Mouse (Mus musculus) midbrain, postnatal 0 days (tissue): ENCODE data around the gene Fbxl14. TPM values are rescaled to one million over a fixed set of nuclear protein-coding genes. Genes with fewer than 3 reads are reported as not detected.

ENCODE experiments used
- ATAC-seq: fragments of 200-750 bp; cut with Nextera tagmentation; 2 replicates; pipeline ENCODE4 v1.8.0; 2017; ENCODE audit warnings: moderate number of reproducible peaks, mild to moderate bottlenecking, moderate TSS enrichment, moderate library complexity; ENCODE audit not compliant: low FRiP score
- DNase-seq: peaks from one replicate; pipeline ENCODE4 v3.0.0-alpha.2; 2015; ENCODE audit warnings: low spot score
- H3K27ac ChIP-seq: fragments of 300-500 bp; sonication (generic); 2 replicates; pipeline ENCODE4 v1.5.1; 2014; ENCODE audit warnings: low read depth, mild to moderate bottlenecking, low read length, mixed read lengths
- H3K27me3 ChIP-seq: fragments of 300-500 bp; sonication (generic); 2 replicates; pipeline ENCODE4 v1.6.1; 2014; ENCODE audit warnings: low read length, control low read depth, mixed read lengths; ENCODE audit not compliant: insufficient read depth
- H3K36me3 ChIP-seq: fragments of 300-500 bp; sonication (generic); 2 replicates; pipeline ENCODE4 v1.6.1; 2014; ENCODE audit warnings: low read length, control low read depth, mixed read lengths; ENCODE audit not compliant: insufficient read depth
- H3K4me1 ChIP-seq: fragments of 300-500 bp; sonication (generic); 2 replicates; pipeline ENCODE4 v1.6.1; 2014; ENCODE audit warnings: mild to moderate bottlenecking, control low read depth, antibody characterized with exemption, low read length, mixed read lengths; ENCODE audit not compliant: insufficient read depth
- H3K4me2 ChIP-seq: fragments of 300-500 bp; sonication (generic); 2 replicates; pipeline ENCODE4 v1.6.1; 2014; ENCODE audit warnings: low read depth, mild to moderate bottlenecking, low read length, mixed read lengths; ENCODE audit not compliant: poor library complexity, severe bottlenecking
- H3K4me3 ChIP-seq: fragments of 300-500 bp; sonication (generic); 2 replicates; pipeline ENCODE4 v1.5.1; 2014; ENCODE audit warnings: low read depth, mild to moderate bottlenecking, low read length, moderate library complexity
- H3K9ac ChIP-seq: fragments of 300-500 bp; sonication (generic); replicated peaks from 2 replicates; pipeline ENCODE4 v1.6.1; 2014; ENCODE audit warnings: mild to moderate bottlenecking, low read length, moderate library complexity, mixed read lengths; ENCODE audit not compliant: poor library complexity, severe bottlenecking
- H3K9me3 ChIP-seq: fragments of 300-500 bp; sonication (generic); 2 replicates; pipeline ENCODE4 v1.6.1; 2016; ENCODE audit warnings: low read length, control low read depth
- CTCF ChIP-seq: IDR thresholded peaks from 2 replicates; pipeline ENCODE4 v1.5.1; 2016; ENCODE audit warnings: antibody characterized with exemption, mild to moderate bottlenecking
- WGBS: fragments of 180-500 bp; shearing (Covaris S2); extraction: QIAGEN DNeasy Blood & Tissue Kit; methylation state at CpG from one replicate; pipeline ENCODE4 v1.1.7; 2014; 5-methylcytosine and 5-hydroxymethylcytosine counted together
- polyA plus RNA-seq: library from polyadenylated mRNA; unstranded; fragments of >200 nt; fragmentation: Nextera tagmentation; extraction: Ambion mirVana; gene quantifications from 2 replicates; pipeline ENCODE4 v1.2.1, GENCODE M21; 2015
- total RNA-seq: library from RNA; depleted of rRNA; stranded (reverse); fragments of >200 nt; gene quantifications from 2 replicates; pipeline ENCODE4 v1.2.3, GENCODE M21; 2014

Fbxl14 gene
- total and polyA plus RNA-seq, 2 experiments from 2014 or later: 1.7 to 45.9 TPM

GRCm38 (mm10) chr6:119450965-119451943, 28.2 kb upstream of the Fbxl14 start:
- Histone ChIP-seq H3K4me1 (peaks cover 2% of the 10 kb centered on the region; the same call in 1 of the 2 replicates), H3K27ac (peak overlapping the region; percentile 64; the same call in 1 of the 2 replicates), H3K4me2 (peak overlapping the region; percentile 64), H3K9me3 (no peaks in the 10 kb centered on the region), H3K9ac (peak overlapping the region; percentile 51; the same call in 1 of the 2 replicates), H3K4me3 (peak overlapping the region; percentile 34; the same call in 1 of the 2 replicates), H3K27me3 (no peaks in the 10 kb centered on the region), H3K36me3 (no peaks in the 10 kb centered on the region)
- TF ChIP-seq CTCF: peak; percentile 46
- 42% methylated on average over 14 of the region's 14 CpGs for WGBS
- peak; percentile 37 for DNase-seq
- ATAC-seq: no peak

GRCm38 (mm10) chr6:119451981-119452499, 27.4 kb upstream of the Fbxl14 start:
- no peaks in the 10 kb centered on the region for H3K27me3 ChIP-seq
- peaks cover 2% of the 10 kb centered on the region; the same call in 1 of the 2 replicates for H3K4me1 ChIP-seq
- H3K27ac ChIP-seq: peak overlapping the region; percentile 64
- H3K9me3 ChIP-seq: no peaks in the 10 kb centered on the region
- DNase-seq (peak; percentile 78), ATAC-seq (peak; percentile 66)
- 1% methylated on average over 15 of the region's 15 CpGs for WGBS
- peak overlapping the region; percentile 51 for H3K9ac ChIP-seq
- no peaks in the 10 kb centered on the region for H3K36me3 ChIP-seq
- peak overlapping the region; percentile 64 for H3K4me2 ChIP-seq
- TF ChIP-seq CTCF: no peak
- H3K4me3 ChIP-seq: peak overlapping the region; percentile 34

GRCm38 (mm10) chr6:119458166-119458565, 21.3 kb upstream of the Fbxl14 start:
- H3K27me3 ChIP-seq: no peaks in the 10 kb centered on the region
- H3K9me3 ChIP-seq: no peaks in the 10 kb centered on the region
- DNase-seq (no peak), ATAC-seq (no peak)
- no peak overlapping the region for H3K4me3 ChIP-seq
- H3K4me2 ChIP-seq: no peak overlapping the region
- no peak overlapping the region for H3K27ac ChIP-seq
- 64% methylated on average over 8 of the region's 8 CpGs for WGBS
- no peaks in the 10 kb centered on the region for H3K4me1 ChIP-seq
- TF ChIP-seq CTCF: no peak
- H3K9ac ChIP-seq: no peak overlapping the region
- H3K36me3 ChIP-seq: no peaks in the 10 kb centered on the region

- WGBS: 92% methylated on average over 4 of the region's 4 CpGs
- no peaks in the 10 kb centered on the region for H3K36me3 ChIP-seq
- H3K4me2 ChIP-seq: no peak overlapping the region
- no peak for ATAC-seq
- no peaks in the 10 kb centered on the region for H3K27me3 ChIP-seq
- no peaks in the 10 kb centered on the region for H3K9me3 ChIP-seq
- H3K4me1 ChIP-seq: no peaks in the 10 kb centered on the region
- no peak for TF ChIP-seq CTCF
- H3K27ac ChIP-seq: no peak overlapping the region
- no peak overlapping the region for H3K4me3 ChIP-seq
- DNase-seq: no peak
- H3K9ac ChIP-seq: no peak overlapping the region
Measured at GRCm38 (mm10) chr6:119459041-119459440, 20.4 kb upstream of the Fbxl14 start.

- no peaks in the 10 kb centered on the region for H3K36me3 ChIP-seq
- no peak for DNase-seq
- TF ChIP-seq CTCF: no peak
- no peak overlapping the region for H3K9ac ChIP-seq
- no peaks in the 10 kb centered on the region for H3K27me3 ChIP-seq
- H3K4me2 ChIP-seq: no peak overlapping the region
- no peak for ATAC-seq
- 82% methylated on average over 5 of the region's 5 CpGs for WGBS
- no peaks in the 10 kb centered on the region for H3K4me1 ChIP-seq
- H3K27ac ChIP-seq: no peak overlapping the region
- no peaks in the 10 kb centered on the region for H3K9me3 ChIP-seq
- H3K4me3 ChIP-seq: no peak overlapping the region
Measured at GRCm38 (mm10) chr6:119460391-119460790, 19.1 kb upstream of the Fbxl14 start.

- H3K27me3 ChIP-seq: no peaks in the 10 kb centered on the region
- H3K4me2 ChIP-seq: no peak overlapping the region
- no peak overlapping the region for H3K4me3 ChIP-seq
- H3K27ac ChIP-seq: no peak overlapping the region
- no peaks in the 10 kb centered on the region for H3K36me3 ChIP-seq
- TF ChIP-seq CTCF: no peak
- no peaks in the 10 kb centered on the region for H3K9me3 ChIP-seq
- H3K4me1 ChIP-seq: no peaks in the 10 kb centered on the region
- 94% methylated on average over 1 of the region's 1 CpGs for WGBS
- no peak overlapping the region for H3K9ac ChIP-seq
- DNase-seq (no peak), ATAC-seq (no peak)
Measured at GRCm38 (mm10) chr6:119466161-119466560, 13.3 kb upstream of the Fbxl14 start.
